Mouse (Mus musculus): ENCODE measurements around the gene Lrrd1.
"Not testable (repeated sequence)": the region's sequence is repeated elsewhere in the genome, so short reads cannot be mapped to it uniquely, and the experiment has no call there.

- TF ChIP-seq POLR2A (IDR thresholded peaks at IDR 0.05; ENCODE audit: low read depth, low read length); CTCF (IDR thresholded peaks at IDR 0.05; ENCODE audit: extremely low read depth, insufficient read length, insufficient replicate concordance, low read depth, low read length): not testable (repeated sequence)
Measured at GRCm38 (mm10) chr5:3798656-3799055, 46.3 kb upstream of the Lrrd1 start.

Measured in small intestine, adult 2 months (tissue).